Mouse (Mus musculus): ENCODE measurements around the gene Tmem50b.

DNA sequence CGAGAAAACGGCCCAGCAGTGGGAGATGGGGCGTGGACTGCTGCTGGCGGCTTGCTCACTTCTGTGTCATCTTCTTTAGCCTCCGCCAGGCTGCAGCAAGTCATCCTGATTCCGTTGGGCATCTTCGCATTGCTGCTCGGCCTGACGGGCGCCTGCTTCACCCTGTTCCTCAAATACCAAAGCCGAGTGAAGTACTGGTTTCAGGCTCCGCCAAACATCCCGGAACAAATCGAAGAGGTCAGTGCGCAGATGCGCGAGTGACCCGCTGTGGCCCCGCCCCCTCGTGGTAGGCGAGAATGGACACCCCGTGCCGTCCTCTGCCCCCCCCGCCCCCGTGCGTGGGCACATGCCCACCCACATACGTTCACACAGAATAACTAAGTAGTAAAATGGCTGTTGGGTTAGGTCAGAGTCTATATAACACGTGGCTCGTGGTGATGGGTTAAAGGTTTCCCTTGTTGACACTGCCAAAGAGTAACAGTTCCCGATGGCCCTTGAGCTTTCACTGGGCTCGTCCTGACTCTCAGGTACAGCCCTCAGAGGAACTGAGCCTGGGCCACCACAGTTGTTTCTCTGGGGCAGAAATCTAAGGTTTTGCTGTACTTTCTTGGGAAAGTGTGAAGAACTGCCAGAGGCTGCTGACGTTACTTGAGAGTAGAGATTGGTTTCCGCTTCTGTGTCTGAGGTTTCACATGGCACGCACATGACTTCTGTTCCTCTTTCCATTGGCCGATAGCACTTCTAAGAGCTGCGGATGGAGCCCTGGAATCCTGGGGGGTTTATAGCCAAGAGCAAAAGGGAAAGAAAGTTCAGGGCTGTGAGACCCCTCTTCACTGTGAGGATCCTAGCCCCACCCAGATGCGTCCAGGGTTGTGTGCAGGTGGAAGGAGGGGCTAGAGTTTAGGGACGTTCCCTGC, 35.8 kb downstream of the Tmem50b start:
- TF ChIP-seq POLR2A (IDR thresholded peaks at IDR 0.05; ENCODE audit: borderline replicate concordance, extremely low read depth, low read depth, low read length) (no peak), CTCF (IDR thresholded peaks at IDR 0.05; ENCODE audit: insufficient read depth, low read length) (no peak)
